Mouse (Mus musculus): Measurements from ENCODE around the gene Mycbp. TPM values are rescaled to one million over a fixed set of nuclear protein-coding genes. Genes with fewer than 3 reads are reported as not detected.

The Mycbp gene
- 10 to 100 TPM; 10.1 to 22.4 TPM for polyA plus RNA-seq (2017; shearing (Covaris generic))

GRCm38 (mm10) chr4:123904333-123905125 is at the start of gene Mycbp:
TSS of gene Mycbp (plus strand) at chr4:123904832.

GRCm38 (mm10) chr4:123859379-123859778 is 45.3 kb upstream of the Mycbp start, which contains the start of gene 4933427I04Rik:
TSS of gene 4933427I04Rik (plus strand) at chr4:123859679.

GRCm38 (mm10) chr4:123916748-123917547 is 12.3 kb downstream of the Mycbp start, which contains the start of gene Rragc:
TSS of gene Rragc (plus strand) at chr4:123917446.

GRCm38 (mm10) chr4:123917548-123918140 is 13.0 kb downstream of the Mycbp start, which contains the start of gene 4930535I16Rik:
TSS of gene 4930535I16Rik (minus strand) at chr4:123918022.

Other genes starting within 250 kb of the Mycbp start
- gene Macf1, start 220.5 kb upstream of the Mycbp start, polyA plus RNA-seq (2017; shearing (Covaris generic)), result 100 to 1,000 TPM; 101 to 103 TPM
- gene Ndufs5, start 186.6 kb upstream of the Mycbp start, polyA plus RNA-seq (2017; shearing (Covaris generic)), result 100 to 1,000 TPM; 114 to 124 TPM
- 100 to 1,000 TPM in 1 of 2 experiments, 10 to 100 TPM in 1; 88.4 to 107 TPM for gene Akirin1, start 154.5 kb upstream of the Mycbp start, polyA plus RNA-seq (2017; shearing (Covaris generic))
- 1 to 10 TPM in 1 of 2 experiments, under 1 TPM in 1; 0.92 to 4.0 TPM for gene Rhbdl2, start 117.0 kb upstream of the Mycbp start, polyA plus RNA-seq (2017; shearing (Covaris generic))
- under 1 TPM in 1 of 2 experiments, not detected in 1; 0.64 TPM for gene 4933427I04Rik, start 45.2 kb upstream of the Mycbp start, polyA plus RNA-seq (2017; shearing (Covaris generic))
- gene Rragc, start 12.6 kb downstream of the Mycbp start, polyA plus RNA-seq (2017; shearing (Covaris generic)), result 10 to 100 TPM; 74.8 to 83.7 TPM
- gene 4930535I16Rik, start 13.2 kb downstream of the Mycbp start, polyA plus RNA-seq (2017; shearing (Covaris generic)), result under 1 TPM in 1 of 2 experiments, not detected in 1; 0.59 TPM

Data from inflammation-experienced regulatory T-cells (primary cell).